Mouse (Mus musculus) forebrain, embryonic 12.5 days (tissue): ENCODE measurements at regions not wholly inside any gene's neighbourhood (a gene's known extent, or its start where the extent isn't known, plus 50 kb on each side); places are given as distances from the start of the nearest gene placed in this dataset.
"Not testable (repeated sequence)": the region's sequence is repeated elsewhere in the genome, so short reads cannot be mapped to it uniquely, and the experiment has no call there.

Experiments used
- ATAC-seq: fragments of 200-750 bp; cut with Nextera tagmentation; 2 replicates; pipeline ENCODE4 v1.8.0; 2017; ENCODE audit warnings: moderate TSS enrichment; ENCODE audit not compliant: low FRiP score
- H3K27ac ChIP-seq: fragments of 300-500 bp; sonication (generic); 2 replicates; pipeline ENCODE4 v1.5.1; 2016; ENCODE audit warnings: mild to moderate bottlenecking
- H3K27me3 ChIP-seq: fragments of 300-500 bp; sonication (generic); 2 replicates; pipeline ENCODE4 v1.6.1; 2016; ENCODE audit warnings: mild to moderate bottlenecking
- H3K36me3 ChIP-seq: fragments of 300-500 bp; sonication (generic); replicated peaks from 2 replicates; pipeline ENCODE4 v1.6.1; 2016; ENCODE audit warnings: mild to moderate bottlenecking
- H3K4me1 ChIP-seq: fragments of 300-500 bp; sonication (generic); 2 replicates; pipeline ENCODE4 v1.6.1; 2016
- H3K4me2 ChIP-seq: fragments of 300-500 bp; sonication (generic); 2 replicates; pipeline ENCODE4 v1.6.1; 2016; ENCODE audit warnings: mild to moderate bottlenecking, moderate library complexity
- H3K4me3 ChIP-seq: fragments of 300-500 bp; sonication (generic); replicated peaks from 2 replicates; pipeline ENCODE4 v1.5.1; 2016; ENCODE audit warnings: mild to moderate bottlenecking
- H3K9ac ChIP-seq: fragments of 300-500 bp; sonication (generic); 2 replicates; pipeline ENCODE4 v1.6.1; 2016; ENCODE audit warnings: mild to moderate bottlenecking
- H3K9me3 ChIP-seq: fragments of 300-500 bp; sonication (generic); 2 replicates; pipeline ENCODE4 v1.6.1; 2016
- WGBS: fragments of 180-500 bp; shearing (Covaris S2); methylation state at CpG from one replicate; pipeline ENCODE4 v1.1.7; 2016; 5-methylcytosine and 5-hydroxymethylcytosine counted together

GRCm38 (mm10) chr5:3206160-3206559, 135.1 kb upstream of the Cdk6 start:
- not testable (repeated sequence) for H3K4me1 ChIP-seq, H3K27ac ChIP-seq, H3K9ac ChIP-seq, H3K4me3 ChIP-seq, ATAC-seq, H3K27me3 ChIP-seq, H3K36me3 ChIP-seq, H3K9me3 ChIP-seq, H3K4me2 ChIP-seq
- 80% methylated on average over 5 of the region's 5 CpGs for WGBS

GRCm38 (mm10) chr5:3208293-3208692, 133.0 kb upstream of the Cdk6 start:
- not testable (repeated sequence) for H3K9me3 ChIP-seq, H3K4me2 ChIP-seq, H3K27ac ChIP-seq, H3K27me3 ChIP-seq, ATAC-seq, H3K4me3 ChIP-seq, H3K9ac ChIP-seq, H3K36me3 ChIP-seq, H3K4me1 ChIP-seq
- 80% methylated on average over 4 of the region's 4 CpGs for WGBS

GRCm38 (mm10) chr5:3211284-3211683, 130.0 kb upstream of the Cdk6 start:
- WGBS, result 100% methylated on average over 3 of the region's 3 CpGs
- ATAC-seq, result no peak

GRCm38 (mm10) chr5:3216053-3216452, 125.2 kb upstream of the Cdk6 start:
- Histone ChIP-seq H3K27ac (no peak overlapping the region), H3K36me3 (no peaks in the 10 kb centered on the region), H3K4me3 (no peak overlapping the region), H3K4me2 (no peak overlapping the region), H3K9me3 (no peaks in the 10 kb centered on the region), H3K27me3 (no peaks in the 10 kb centered on the region), H3K4me1 (no peaks in the 10 kb centered on the region), H3K9ac (no peak overlapping the region)
- 78% methylated on average over 5 of the region's 5 CpGs for WGBS
- ATAC-seq, result no peak

More at GRCm38 (mm10) chr5:3211284-3211683, 130.0 kb upstream of the Cdk6 start:
- Histone ChIP-seq H3K36me3 (no peaks in the 10 kb centered on the region), H3K4me3 (no peak overlapping the region), H3K27me3 (no peaks in the 10 kb centered on the region), H3K9me3 (no peaks in the 10 kb centered on the region), H3K4me2 (no peak overlapping the region), H3K4me1 (no peaks in the 10 kb centered on the region), H3K9ac (no peak overlapping the region), H3K27ac (no peak overlapping the region)

GRCm38 (mm10) chr5:3219230-3219629, 122.1 kb upstream of the Cdk6 start:
- Histone ChIP-seq H3K4me3 (no peak overlapping the region), H3K27me3 (no peaks in the 10 kb centered on the region), H3K9me3 (no peaks in the 10 kb centered on the region), H3K27ac (no peak overlapping the region), H3K9ac (no peak overlapping the region), H3K4me1 (no peaks in the 10 kb centered on the region), H3K4me2 (no peak overlapping the region), H3K36me3 (no peaks in the 10 kb centered on the region)
- no peak for ATAC-seq
- 34% methylated on average over 4 of the region's 4 CpGs for WGBS

GRCm38 (mm10) chr5:3219770-3220169, 121.5 kb upstream of the Cdk6 start:
- Histone ChIP-seq H3K27me3 (no peaks in the 10 kb centered on the region), H3K27ac (no peak overlapping the region), H3K4me3 (no peak overlapping the region), H3K9ac (no peak overlapping the region), H3K36me3 (no peaks in the 10 kb centered on the region), H3K4me1 (no peaks in the 10 kb centered on the region), H3K9me3 (no peaks in the 10 kb centered on the region), H3K4me2 (no peak overlapping the region)
- WGBS, result 82% methylated on average over 3 of the region's 3 CpGs
- ATAC-seq, result no peak

- not testable (repeated sequence) for H3K27ac ChIP-seq, H3K4me1 ChIP-seq, H3K27me3 ChIP-seq, H3K4me2 ChIP-seq, H3K9ac ChIP-seq, H3K36me3 ChIP-seq, ATAC-seq, H3K4me3 ChIP-seq, H3K9me3 ChIP-seq
- 82% methylated on average over 4 of the region's 4 CpGs for WGBS
These were observed 117.5 kb upstream of the Cdk6 start for GRCm38 (mm10) chr5:3223819-3224218.

- H3K4me3 ChIP-seq, H3K27ac ChIP-seq, H3K4me2 ChIP-seq, H3K4me1 ChIP-seq, H3K36me3 ChIP-seq, ATAC-seq, H3K27me3 ChIP-seq, H3K9me3 ChIP-seq, H3K9ac ChIP-seq: not testable (repeated sequence)
- WGBS, result 69% methylated on average over 14 of the region's 14 CpGs
These were observed 116.8 kb upstream of the Cdk6 start for GRCm38 (mm10) chr5:3224392-3225054.

- not testable (repeated sequence) for H3K4me1 ChIP-seq, H3K27me3 ChIP-seq, H3K36me3 ChIP-seq, H3K27ac ChIP-seq, H3K9me3 ChIP-seq, H3K9ac ChIP-seq, ATAC-seq, H3K4me3 ChIP-seq, H3K4me2 ChIP-seq
- WGBS, result 58% methylated on average over 8 of the region's 8 CpGs
These were observed 115.9 kb upstream of the Cdk6 start for GRCm38 (mm10) chr5:3225358-3225757.

GRCm38 (mm10) chr5:3244067-3244466, 97.2 kb upstream of the Cdk6 start:
- 78% methylated on average over 2 of the region's 2 CpGs for WGBS
- not testable (repeated sequence) for H3K9me3 ChIP-seq, H3K9ac ChIP-seq, ATAC-seq, H3K4me1 ChIP-seq, H3K4me3 ChIP-seq, H3K36me3 ChIP-seq, H3K27ac ChIP-seq, H3K27me3 ChIP-seq, H3K4me2 ChIP-seq

GRCm38 (mm10) chr5:3247333-3247732, 94.0 kb upstream of the Cdk6 start:
- H3K4me1 ChIP-seq, result no peaks in the 10 kb centered on the region
- H3K4me2 ChIP-seq, result no peak overlapping the region
- no peak overlapping the region for H3K4me3 ChIP-seq
- H3K27ac ChIP-seq, result no peak overlapping the region
- no peak overlapping the region for H3K9ac ChIP-seq
- H3K27me3 ChIP-seq, result no peaks in the 10 kb centered on the region
- no peaks in the 10 kb centered on the region for H3K36me3 ChIP-seq
- no peaks in the 10 kb centered on the region for H3K9me3 ChIP-seq
- ATAC-seq, result no peak
- 77% methylated on average over 2 of the region's 2 CpGs for WGBS

- ATAC-seq, result no peak
- no peak overlapping the region for H3K27ac ChIP-seq
- H3K9me3 ChIP-seq, result no peaks in the 10 kb centered on the region
- H3K36me3 ChIP-seq, result no peaks in the 10 kb centered on the region
- H3K4me1 ChIP-seq, result no peaks in the 10 kb centered on the region
- 88% methylated on average over 2 of the region's 2 CpGs for WGBS
- H3K4me3 ChIP-seq, result no peak overlapping the region
- no peaks in the 10 kb centered on the region for H3K27me3 ChIP-seq
- H3K9ac ChIP-seq, result no peak overlapping the region
- no peak overlapping the region for H3K4me2 ChIP-seq
These were observed 91.0 kb upstream of the Cdk6 start for GRCm38 (mm10) chr5:3250273-3250672.

GRCm38 (mm10) chr5:3260289-3260688, 81.0 kb upstream of the Cdk6 start:
- Histone ChIP-seq H3K36me3 (no peaks in the 10 kb centered on the region), H3K4me2 (no peak overlapping the region), H3K9me3 (no peaks in the 10 kb centered on the region), H3K4me1 (no peaks in the 10 kb centered on the region), H3K4me3 (no peak overlapping the region), H3K27ac (no peak overlapping the region), H3K9ac (no peak overlapping the region), H3K27me3 (no peaks in the 10 kb centered on the region)
- 85% methylated on average over 1 of the region's 1 CpGs for WGBS
- ATAC-seq, result no peak
